11 mouse cellular contexts compared by ENCODE assay signal in genomic region chr5:21724872-21725271, GRCm38 (mm10). TPM values are rescaled to one million over a fixed set of nuclear protein-coding genes. Genes with fewer than 3 reads are reported as not detected.
A peak's percentile ranks its signal among the peaks of the same experiment; 100 is the strongest.
DNase-seq lines count a peak whose midpoint lies in the region; ATAC-seq and TF ChIP-seq lines count a peak whose summit lies in the region.
"Had no signal": no experiment of that assay in that cellular context is flagged by ENCODE, and none has a peak within 500 bp of the region (broad histone marks: within the 10 kb centered on the region; RNA-seq: fewer than 3 reads in every experiment).

No protein-coding gene starts in this region.

- H3K27ac ChIP-seq in heart, postnatal 0 days (ENCODE audit: low read depth), result peak overlapping the region; percentile 59; the same call in 1 of the 2 replicates
- peak overlapping the region; percentile 83 for H3K27ac ChIP-seq in forebrain, embryonic 10.5 days
- H3K27ac ChIP-seq in hindbrain, embryonic 16.5 days (ENCODE audit: low read depth, low read length), result peak overlapping the region; percentile 1
- H3K27ac ChIP-seq in neural tube, embryonic 13.5 days (replicated peaks), result peak overlapping the region; percentile 79

- no peaks in the 10 kb centered on the region for H3K27me3 ChIP-seq in heart, postnatal 0 days (ENCODE audit: control insufficient read depth, insufficient read depth, low read length)
- H3K27me3 ChIP-seq in forebrain, embryonic 10.5 days (ENCODE audit: poor library complexity, severe bottlenecking), result no peaks in the 10 kb centered on the region
- no peaks in the 10 kb centered on the region for H3K27me3 ChIP-seq in hindbrain, embryonic 16.5 days (replicated peaks; ENCODE audit: control insufficient read depth, insufficient read depth, low read length)
- H3K27me3 ChIP-seq in neural tube, embryonic 13.5 days, result no peaks in the 10 kb centered on the region

- intact Hi-C loops in heart, postnatal 10 days (cut with DNase I), result no loop called here

- no peak for TF ChIP-seq EP300 in heart, postnatal 0 days (IDR thresholded peaks at IDR 0.05; ENCODE audit: low read depth)

- TF ChIP-seq CTCF in heart, postnatal 0 days (IDR thresholded peaks at IDR 0.05; ENCODE audit: low read depth), result no peak

- DNase-seq in heart, postnatal 0 days (ENCODE audit: low spot score), result no peak
- DNase-seq in heart, postnatal 10 days, result no peak
- DNase-seq in forebrain, embryonic 10.5 days (ENCODE audit: extremely low spot score, low spot score), result peak; percentile 39
- DNase-seq in liver, result no peak
- no peak for DNase-seq in spleen, adult 12 weeks (ENCODE audit: low spot score)
- no peak for DNase-seq in gastrocnemius, adult 8-10 months (ENCODE audit: low spot score in 2 of 2)
- DNase-seq: cerebellum, adult 11 months; kidney, adult 8-10 months; lung, postnatal 10 days had no signal

- WGBS in heart, postnatal 0 days, result 25% methylated on average over 7 of the region's 7 CpGs
- WGBS in forebrain, embryonic 10.5 days, result 32% methylated on average over 7 of the region's 7 CpGs
- WGBS in hindbrain, embryonic 16.5 days, result 20% methylated on average over 7 of the region's 7 CpGs
- WGBS in neural tube, embryonic 13.5 days, result 20% methylated on average over 7 of the region's 7 CpGs

- ATAC-seq in heart, postnatal 0 days (ENCODE audit: insufficient read depth, low read depth), result no peak
- peak; percentile 69 for ATAC-seq in hindbrain, embryonic 16.5 days
- ATAC-seq in neural tube, embryonic 13.5 days (ENCODE audit: low read depth), result no peak

- H3K36me3 ChIP-seq in heart, postnatal 0 days (replicated peaks; ENCODE audit: control insufficient read depth, insufficient read depth, low read length), result no peaks in the 10 kb centered on the region
- no peaks in the 10 kb centered on the region for H3K36me3 ChIP-seq in forebrain, embryonic 10.5 days (replicated peaks)
- no peaks in the 10 kb centered on the region for H3K36me3 ChIP-seq in hindbrain, embryonic 16.5 days (ENCODE audit: control insufficient read depth, insufficient read depth, low read length)
- no peaks in the 10 kb centered on the region for H3K36me3 ChIP-seq in neural tube, embryonic 13.5 days

- H3K4me1 ChIP-seq in heart, postnatal 0 days (ENCODE audit: control insufficient read depth, insufficient read depth), result no peaks in the 10 kb centered on the region; the same call in 1 of the 2 replicates
- H3K4me1 ChIP-seq in forebrain, embryonic 10.5 days, result peaks cover 34% of the 10 kb centered on the region
- no peaks in the 10 kb centered on the region for H3K4me1 ChIP-seq in hindbrain, embryonic 16.5 days (ENCODE audit: control insufficient read depth, insufficient read depth, low read depth, low read length)
- H3K4me1 ChIP-seq in neural tube, embryonic 13.5 days (replicated peaks), result peaks cover 12% of the 10 kb centered on the region; the same call in 1 of the 2 replicates

- H3K4me3 ChIP-seq in heart, postnatal 0 days (ENCODE audit: low read depth, low read length), result no peak overlapping the region
- H3K4me3 ChIP-seq in forebrain, embryonic 10.5 days, result no peak overlapping the region
- H3K4me3 ChIP-seq in hindbrain, embryonic 16.5 days (ENCODE audit: low read length), result no peak overlapping the region
- H3K4me3 ChIP-seq in neural tube, embryonic 13.5 days, result no peak overlapping the region

- peak overlapping the region; percentile 43 for H3K9ac ChIP-seq in heart, postnatal 0 days (replicated peaks; ENCODE audit: low read depth, low read length)
- no peak overlapping the region for H3K9ac ChIP-seq in hindbrain, embryonic 16.5 days (ENCODE audit: low read depth, low read length)
- peak overlapping the region; percentile 31; the same call in 1 of the 2 replicates for H3K9ac ChIP-seq in neural tube, embryonic 13.5 days

- H3K9me3 ChIP-seq in heart, postnatal 0 days (replicated peaks; ENCODE audit: control insufficient read depth, low read length), result no peaks in the 10 kb centered on the region
- H3K9me3 ChIP-seq in forebrain, embryonic 10.5 days, result no peaks in the 10 kb centered on the region
- no peaks in the 10 kb centered on the region for H3K9me3 ChIP-seq in hindbrain, embryonic 16.5 days (ENCODE audit: control insufficient read depth, low read length)
- no peaks in the 10 kb centered on the region for H3K9me3 ChIP-seq in neural tube, embryonic 13.5 days

- no peak overlapping the region for H3K4me2 ChIP-seq in heart, postnatal 0 days (ENCODE audit: low read depth, low read length)
- no peak overlapping the region for H3K4me2 ChIP-seq in hindbrain, embryonic 16.5 days (ENCODE audit: low read length)
- H3K4me2 ChIP-seq in neural tube, embryonic 13.5 days, result no peak overlapping the region

RNA-seq across cellular contexts. Expression of gene Pmpcb, which starts 12.1 kb away (rescaled TPM):
- total RNA-seq in heart, postnatal 0 days (2014; rRNA removed; ENCODE audit: low replicate concordance), result 225 and 256 TPM in 2 replicates
- polyA plus RNA-seq in heart, postnatal 0 days (2015; fragmentation: Nextera tagmentation; extraction: Ambion mirVana), result 177 and 181 TPM in 2 replicates
- 100 to 1,000 TPM; 224 TPM for total RNA-seq in heart, postnatal 10 days (2021)
- polyA plus RNA-seq in forebrain, embryonic 10.5 days (2016; fragmentation: Nextera tagmentation; extraction: Ambion mirVana), result 83.9 and 87.3 TPM in 2 replicates
- polyA plus RNA-seq in hindbrain, embryonic 16.5 days (2015; fragmentation: Nextera tagmentation; extraction: Ambion mirVana), result 69.2 and 72.0 TPM in 2 replicates
- polyA plus RNA-seq in neural tube, embryonic 13.5 days (2015; fragmentation: Nextera tagmentation; extraction: Ambion mirVana), result 77.5 and 88.0 TPM in 2 replicates
- 100 to 1,000 TPM in 2 of 4 experiments, 10 to 100 TPM in 2; 92.6 to 114 (median 104) TPM for total RNA-seq in gastrocnemius, adult 8-10 months (2022)

RNA-seq across cellular contexts. Expression of gene Napepld, which starts 23.7 kb away (rescaled TPM):
- 9.9 and 11.3 TPM in 2 replicates for total RNA-seq in heart, postnatal 0 days (2014; rRNA removed; ENCODE audit: low replicate concordance)
- polyA plus RNA-seq in heart, postnatal 0 days (2015; fragmentation: Nextera tagmentation; extraction: Ambion mirVana), result 2.7 and 3.1 TPM in 2 replicates
- total RNA-seq in heart, postnatal 10 days (2021), result 1 to 10 TPM; 5.4 to 5.7 TPM
- 10.7 TPM in 2 replicates for polyA plus RNA-seq in forebrain, embryonic 10.5 days (2016; fragmentation: Nextera tagmentation; extraction: Ambion mirVana)
- polyA plus RNA-seq in hindbrain, embryonic 16.5 days (2015; fragmentation: Nextera tagmentation; extraction: Ambion mirVana), result 2.6 and 2.9 TPM in 2 replicates
- polyA plus RNA-seq in neural tube, embryonic 13.5 days (2015; fragmentation: Nextera tagmentation; extraction: Ambion mirVana), result 2.0 and 2.5 TPM in 2 replicates
- total RNA-seq in gastrocnemius, adult 8-10 months (2022), result 10 to 100 TPM in 2 of 4 experiments, 1 to 10 TPM in 2; 8.3 to 10.4 (median 9.4) TPM

Comparison
In these comparisons a context has a peak if more than half of its experiments do, and no peak if none do; other contexts are left out.
1. H3K27ac ChIP-seq: peak in every context shown above with its lines; median percentile 83 in forebrain, embryonic 10.5 days; 79 in neural tube, embryonic 13.5 days; 59 in heart, postnatal 0 days; 1 in hindbrain, embryonic 16.5 days.